19 mouse cellular contexts compared by ENCODE assay signal in genomic region chr17:80752466-80752865, GRCm38 (mm10). TPM values are rescaled to one million over a fixed set of nuclear protein-coding genes. Genes with fewer than 3 reads are reported as not detected.
DNase-seq lines count a peak whose midpoint lies in the region; ATAC-seq and TF ChIP-seq lines count a peak whose summit lies in the region.
"Had no signal": no experiment of that assay in that cellular context is flagged by ENCODE, and none has a peak within 500 bp of the region (broad histone marks: within the 10 kb centered on the region; RNA-seq: fewer than 3 reads in every experiment).

No protein-coding gene starts in this region.

- H3K9me3 ChIP-seq in limb, embryonic 11.5 days (ENCODE audit: control insufficient read depth, low read length), result no peaks in the 10 kb centered on the region
- no peaks in the 10 kb centered on the region for H3K9me3 ChIP-seq in limb, embryonic 10.5 days (replicated peaks)
- no peaks in the 10 kb centered on the region for H3K9me3 ChIP-seq in embryonic facial prominence, embryonic 14.5 days (ENCODE audit: control insufficient read depth, low read length)
- H3K9me3 ChIP-seq: forebrain, embryonic 15.5 days; heart, embryonic 15.5 days; liver, embryonic 13.5 days had no signal

- H3K9ac ChIP-seq in limb, embryonic 11.5 days (ENCODE audit: low read length), result no peak overlapping the region
- no peak overlapping the region for H3K9ac ChIP-seq in embryonic facial prominence, embryonic 14.5 days (ENCODE audit: low read depth, low read length)
- H3K9ac ChIP-seq: forebrain, embryonic 15.5 days; heart, embryonic 15.5 days; liver, embryonic 13.5 days had no signal

- H3K79me2 ChIP-seq in myocyte (ENCODE audit: control insufficient read depth, insufficient read depth), result no peaks in the 10 kb centered on the region

- no peak overlapping the region for H3K27ac ChIP-seq in limb, embryonic 11.5 days (replicated peaks; ENCODE audit: low read depth, low read length)
- H3K27ac ChIP-seq in limb, embryonic 10.5 days, result no peak overlapping the region
- H3K27ac ChIP-seq in embryonic facial prominence, embryonic 14.5 days (replicated peaks; ENCODE audit: low read depth, low read length), result no peak overlapping the region
- H3K27ac ChIP-seq: forebrain, embryonic 15.5 days; heart, embryonic 15.5 days; liver, embryonic 13.5 days; stomach, postnatal 0 days had no signal

- 0 out of 2 replicates have a peak, but pooled peaks cover 5% of the 10 kb centered on the region for H3K4me1 ChIP-seq in limb, embryonic 11.5 days (ENCODE audit: control insufficient read depth, insufficient read depth, low read length)
- peaks cover 23% of the 10 kb centered on the region for H3K4me1 ChIP-seq in limb, embryonic 10.5 days
- peaks cover 14% of the 10 kb centered on the region for H3K4me1 ChIP-seq in embryonic facial prominence, embryonic 14.5 days (ENCODE audit: control insufficient read depth, insufficient read depth, low read length)
- H3K4me1 ChIP-seq: forebrain, embryonic 15.5 days; liver, embryonic 13.5 days had no signal

- H3K4me2 ChIP-seq in limb, embryonic 11.5 days (ENCODE audit: low read depth, severe bottlenecking), result no peak overlapping the region
- H3K4me2 ChIP-seq in embryonic facial prominence, embryonic 14.5 days (ENCODE audit: low read depth, low read length), result no peak overlapping the region
- H3K4me2 ChIP-seq in myocyte (ENCODE audit: low read depth), result no peak overlapping the region
- H3K4me2 ChIP-seq: forebrain, embryonic 15.5 days; heart, embryonic 15.5 days; liver, embryonic 13.5 days had no signal

- no peak for TF ChIP-seq POLR2A in myocyte (IDR thresholded peaks at IDR 0.05; ENCODE audit: insufficient read length, low read depth)

- no peak overlapping the region for H3ac ChIP-seq in myocyte (ENCODE audit: control insufficient read depth, insufficient read length)

- no peak overlapping the region for H3K4me3 ChIP-seq in limb, embryonic 11.5 days (ENCODE audit: low read depth, low read length)
- no peak overlapping the region for H3K4me3 ChIP-seq in limb, embryonic 10.5 days
- no peak overlapping the region for H3K4me3 ChIP-seq in embryonic facial prominence, embryonic 14.5 days (ENCODE audit: low read depth, low read length)
- H3K4me3 ChIP-seq in myocyte, result no peak overlapping the region
- H3K4me3 ChIP-seq: forebrain, embryonic 15.5 days; heart, embryonic 15.5 days; liver, embryonic 13.5 days had no signal

- H3K27me3 ChIP-seq in limb, embryonic 11.5 days (ENCODE audit: control insufficient read depth, insufficient read depth, low read length), result no peaks in the 10 kb centered on the region
- no peaks in the 10 kb centered on the region for H3K27me3 ChIP-seq in limb, embryonic 10.5 days (ENCODE audit: low read depth, poor library complexity, severe bottlenecking)
- no peaks in the 10 kb centered on the region for H3K27me3 ChIP-seq in embryonic facial prominence, embryonic 14.5 days (replicated peaks; ENCODE audit: control insufficient read depth, insufficient read depth, low read length)
- H3K27me3 ChIP-seq in myocyte (ENCODE audit: control insufficient read depth, insufficient read depth, insufficient read length), result no peaks in the 10 kb centered on the region
- H3K27me3 ChIP-seq: forebrain, embryonic 15.5 days; heart, embryonic 15.5 days; liver, embryonic 13.5 days had no signal

- 0% methylated on average over 1 of the region's 1 CpGs for WGBS in limb, embryonic 11.5 days
- 19% methylated on average over 1 of the region's 1 CpGs for WGBS in limb, embryonic 10.5 days
- WGBS in embryonic facial prominence, embryonic 14.5 days, result 11% methylated on average over 1 of the region's 1 CpGs

- no peaks in the 10 kb centered on the region for H3K36me3 ChIP-seq in limb, embryonic 11.5 days (ENCODE audit: control insufficient read depth, insufficient read depth, low read length)
- H3K36me3 ChIP-seq in limb, embryonic 10.5 days, result no peaks in the 10 kb centered on the region
- H3K36me3 ChIP-seq in embryonic facial prominence, embryonic 14.5 days (ENCODE audit: control insufficient read depth, insufficient read depth, low read length), result no peaks in the 10 kb centered on the region
- no peaks in the 10 kb centered on the region for H3K36me3 ChIP-seq in myocyte (ENCODE audit: control insufficient read depth, insufficient read depth)
- H3K36me3 ChIP-seq: forebrain, embryonic 15.5 days; G1E; heart, embryonic 15.5 days; liver, embryonic 13.5 days had no signal

- 0 out of 2 replicates have a peak, but pooled peaks have one; percentile 72 for ATAC-seq in limb, embryonic 11.5 days (ENCODE audit: insufficient number of reproducible peaks, low FRiP score, low TSS enrichment, low read depth)
- ATAC-seq in embryonic facial prominence, embryonic 14.5 days (ENCODE audit: low read depth), result 0 out of 2 replicates have a peak, but pooled peaks have one; percentile 12
- ATAC-seq: forebrain, embryonic 15.5 days had no signal

- DNase-seq in heart, adult 8-10 months (ENCODE audit: low spot score), result peak; percentile 65
- DNase-seq in heart, postnatal 4 days, result no peak
- peak; percentile 43 for DNase-seq in limb, embryonic 11.5 days (ENCODE audit: low spot score)
- DNase-seq in limb, embryonic 10.5 days (ENCODE audit: low spot score), result no peak
- peak; percentile 33 for DNase-seq in embryonic facial prominence, embryonic 14.5 days (ENCODE audit: low spot score)
- no peak for DNase-seq in cerebellum, adult 18-20 months
- DNase-seq: cerebellum, adult 11 months; kidney, adult 11 months; kidney, postnatal 25 days; layer of hippocampus, adult 9-11 months; liver, embryonic 13.5 days; lung, postnatal 10 days; right cerebral cortex, adult 18-20 months; thymus, postnatal 36 days had no signal

TF ChIP-seq in myocyte, 11 proteins besides CTCF, POLR2A, EP300 and RAD21:
- TF ChIP-seq SRF (IDR thresholded peaks at IDR 0.05; ENCODE audit: control insufficient read depth, insufficient read length, low read depth), result no peak
- no peak for TF ChIP-seq POLR2AphosphoS2 (IDR thresholded peaks at IDR 0.05; ENCODE audit: insufficient read length, low read depth)
- peak in 2 of 3 experiments; percentile 45 to 49 for TF ChIP-seq MYOD1 (IDR thresholded peaks at IDR 0.05; ENCODE audit: control insufficient read depth in 1 of 3, insufficient read length in 2 of 3, low read depth in 2 of 3)

RNA-seq across cellular contexts. Expression of gene Map4k3, which starts 24.2 kb away (rescaled TPM):
- 10 to 100 TPM; 19.3 to 25.2 (median 22.0) TPM for total RNA-seq in heart, adult 8-10 months (2022)
- 10 to 100 TPM; 49.6 to 51.9 TPM for total RNA-seq in heart, postnatal 4 days (2021)
- 33.7 and 36.1 TPM in 2 replicates for polyA plus RNA-seq in limb, embryonic 11.5 days (2014; fragmentation: Nextera tagmentation; extraction: Ambion mirVana)
- polyA plus RNA-seq in limb, embryonic 10.5 days (2016; fragmentation: Nextera tagmentation; extraction: Ambion mirVana), result 19.3 and 25.3 TPM in 2 replicates
- 32.8 and 33.8 TPM in 2 replicates for polyA plus RNA-seq in embryonic facial prominence, embryonic 14.5 days (2014; fragmentation: Nextera tagmentation; extraction: Ambion mirVana)
- 2.8 TPM for polyA plus RNA-seq in myocyte (2012; fragmentation: generic; extraction: Trizol)
- polyA plus RNA-seq: G1E had no signal

Comparison
In these comparisons a context has a peak if more than half of its experiments do, and no peak if none do; other contexts are left out.
1. DNase-seq: peak in heart, adult 8-10 months (single experiment), limb, embryonic 11.5 days (single experiment) and embryonic facial prominence, embryonic 14.5 days (single experiment); none in heart, postnatal 4 days (single experiment), limb, embryonic 10.5 days (single experiment) and cerebellum, adult 18-20 months (0 of 2).